Mouse (Mus musculus): ENCODE measurements around the gene Tppp3. TPM values are rescaled to one million over a fixed set of nuclear protein-coding genes. Genes with fewer than 3 reads are reported as not detected.

Tppp3 gene
- total and polyA plus RNA-seq, 3 experiments = 0.25 to 0.39 TPM; not detected in 1

DNA sequence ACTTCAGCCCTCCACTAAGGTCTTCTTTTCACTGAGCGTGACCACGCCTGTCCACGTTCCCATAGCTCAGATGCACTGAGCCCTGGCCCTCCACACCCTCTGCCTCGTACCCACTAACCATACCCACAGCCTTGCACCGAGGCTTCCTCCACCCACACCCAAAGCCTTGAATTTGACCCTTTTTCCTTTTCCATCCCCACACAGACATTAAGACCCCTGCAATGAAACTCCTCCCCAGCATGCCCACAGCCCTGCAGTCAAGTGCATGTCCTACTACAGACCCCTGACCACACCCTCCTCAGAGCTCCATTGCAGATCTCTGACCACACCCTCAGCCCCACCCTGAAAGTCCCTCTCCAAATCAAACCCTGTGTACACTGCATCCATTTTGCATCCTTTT, 1.5 kb downstream of the Tppp3 start:
- Histone ChIP-seq H3K9me3 (replicated peaks; ENCODE audit: low read length) (no peaks in the 10 kb centered on the region), H3K4me3 (replicated peaks in 1 of 3; ENCODE audit: low read depth in 2 of 3, low read length in 2 of 3, poor library complexity in 1 of 3) (no peak overlapping the region), H3K9ac (ENCODE audit: insufficient read depth, low read depth) (no peak overlapping the region), H3K4me2 (ENCODE audit: insufficient read depth, low read depth, poor library complexity, severe bottlenecking) (no peak overlapping the region), H3K27ac (ENCODE audit: insufficient read depth, low read depth) (no peak overlapping the region), H3K27me3 (replicated peaks) (no peaks in the 10 kb centered on the region), H3K4me1 (ENCODE audit: control insufficient read depth in 1 of 2, insufficient read depth in 2 of 2) (no peaks in the 10 kb centered on the region), H3K36me3 (replicated peaks in 1 of 2; ENCODE audit: control insufficient read depth in 1 of 2, insufficient read depth in 1 of 2, low read length in 1 of 2) (peaks cover 0 to 18% of the 10 kb centered on the region in 2 experiments), H3K79me2 (replicated peaks; ENCODE audit: control insufficient read depth, extremely low read depth, insufficient read depth, poor library complexity, severe bottlenecking) (no peaks in the 10 kb centered on the region)
- dilution Hi-C loops (cut with MboI; ENCODE audit: extremely low pct_ligation_motif_present, extremely low pct_unique_long_range_greater_than_20kb, low sequenced_read_pairs) = no loop called here
- no peak for DNase-seq (ENCODE audit: extremely low read depth)
- TF ChIP-seq E2F4 (IDR thresholded peaks at IDR 0.05; ENCODE audit: insufficient replicate concordance, low read depth, low read length) = no peak
- TF ChIP-seq ZMIZ1 (IDR thresholded peaks at IDR 0.05; ENCODE audit: low read depth, low read length) = no peak
- TF ChIP-seq USF2 (conservative IDR thresholded peaks at IDR 0.05; ENCODE audit: low read depth, low read length) = no peak
- TF ChIP-seq MAFK (IDR thresholded peaks at IDR 0.05; ENCODE audit: insufficient replicate concordance, low read length) = no peak
- no peak for TF ChIP-seq IRF4 (IDR thresholded peaks at IDR 0.05; ENCODE audit: low read depth, low read length)
- no peak for TF ChIP-seq MAZ (IDR thresholded peaks at IDR 0.05; ENCODE audit: low read depth, low read length)
- no peak for TF ChIP-seq RCOR1 (conservative IDR thresholded peaks at IDR 0.05; ENCODE audit: low read depth, low read length)
- no peak for TF ChIP-seq CHD1 (IDR thresholded peaks at IDR 0.05; ENCODE audit: low read depth, low read length)
- no peak for TF ChIP-seq RAD21 (IDR thresholded peaks at IDR 0.05; ENCODE audit: low read depth, low read length)
- in situ Hi-C loops (cut with MboI; ENCODE audit: low pct_ligation_motif_present, low pct_unique_long_range_greater_than_20kb, low sequenced_read_pairs) = loop anchor here (5.0 to 10.0 kb wide), 2 partner anchors 33 to 105 kb away; no protein-coding TSS in a partner anchor

DNA sequence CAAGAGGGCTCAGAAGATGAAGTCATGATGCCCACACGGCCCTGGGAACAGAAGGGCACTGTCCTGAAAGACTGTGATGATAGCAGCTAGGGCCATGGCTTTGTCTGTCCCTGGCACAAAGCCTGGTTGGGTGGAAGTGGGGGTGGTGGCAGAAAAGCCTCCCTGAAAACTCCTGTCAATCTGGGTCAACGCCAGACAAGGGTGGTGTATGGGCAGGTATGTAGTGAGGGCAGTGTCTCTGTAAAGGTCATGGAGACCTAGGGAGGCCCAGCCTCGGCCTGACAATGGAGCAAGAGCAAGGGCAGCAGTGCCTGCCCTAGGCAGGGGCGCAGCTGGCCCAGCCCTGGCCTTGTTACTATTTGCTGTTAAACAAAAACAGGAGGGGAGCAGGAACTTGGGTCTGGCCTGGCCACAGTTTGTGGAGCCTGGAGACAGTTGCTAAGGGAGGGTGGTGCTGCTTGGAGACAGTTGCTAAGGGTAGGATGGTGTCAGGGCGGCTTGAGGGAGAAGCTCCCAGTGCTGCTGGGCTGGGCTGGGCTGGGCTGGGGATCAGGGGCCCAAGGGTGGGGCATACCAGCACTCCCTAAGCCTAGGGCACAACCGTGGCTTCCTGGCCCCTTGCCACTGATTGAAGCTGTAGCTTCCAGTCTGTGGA, 2.2 kb downstream of the Tppp3 start:
- Histone ChIP-seq H3K79me2 (replicated peaks; ENCODE audit: control insufficient read depth, extremely low read depth, insufficient read depth, poor library complexity, severe bottlenecking) (no peaks in the 10 kb centered on the region), H3K9ac (ENCODE audit: insufficient read depth, low read depth) (no peak overlapping the region), H3K9me3 (replicated peaks; ENCODE audit: low read length) (no peaks in the 10 kb centered on the region), H3K36me3 (replicated peaks in 1 of 2; ENCODE audit: control insufficient read depth in 1 of 2, insufficient read depth in 1 of 2, low read length in 1 of 2) (peaks cover 0 to 15% of the 10 kb centered on the region in 2 experiments), H3K4me2 (ENCODE audit: insufficient read depth, low read depth, poor library complexity, severe bottlenecking) (no peak overlapping the region), H3K27me3 (replicated peaks) (no peaks in the 10 kb centered on the region), H3K27ac (ENCODE audit: insufficient read depth, low read depth) (no peak overlapping the region), H3K4me3 (replicated peaks in 1 of 3; ENCODE audit: low read depth in 2 of 3, low read length in 2 of 3, poor library complexity in 1 of 3) (no peak overlapping the region), H3K4me1 (ENCODE audit: control insufficient read depth in 1 of 2, insufficient read depth in 2 of 2) (no peaks in the 10 kb centered on the region)
- DNase-seq (ENCODE audit: extremely low read depth) = no peak
- TF ChIP-seq USF2 (conservative IDR thresholded peaks at IDR 0.05; ENCODE audit: low read depth, low read length) = no peak
- TF ChIP-seq NRF1 (IDR thresholded peaks at IDR 0.05; ENCODE audit: low read depth, low read length) = no peak
- no peak for TF ChIP-seq RAD21 (IDR thresholded peaks at IDR 0.05; ENCODE audit: low read depth, low read length)
- no peak for TF ChIP-seq GABPA (IDR thresholded peaks at IDR 0.05; ENCODE audit: insufficient replicate concordance, low read depth, low read length)
- no peak for TF ChIP-seq RCOR1 (conservative IDR thresholded peaks at IDR 0.05; ENCODE audit: low read depth, low read length)
- TF ChIP-seq POLR2A (IDR thresholded peaks at IDR 0.05; ENCODE audit: low read depth, low read length) = no peak
- no peak for TF ChIP-seq KAT2A (IDR thresholded peaks at IDR 0.05; ENCODE audit: insufficient replicate concordance, low read length)
- no peak for TF ChIP-seq ETS1 (conservative IDR thresholded peaks at IDR 0.05; ENCODE audit: low read depth, low read length)
- no peak for TF ChIP-seq MEF2A (IDR thresholded peaks at IDR 0.05; ENCODE audit: borderline replicate concordance, low read depth, low read length)
- TF ChIP-seq CHD2 (IDR thresholded peaks at IDR 0.05; ENCODE audit: low read length) = no peak
- TF ChIP-seq JUN (IDR thresholded peaks at IDR 0.05; ENCODE audit: insufficient read depth, low read depth, low read length) = no peak
- TF ChIP-seq MAFK (IDR thresholded peaks at IDR 0.05; ENCODE audit: insufficient replicate concordance, low read length) = no peak
- TF ChIP-seq CTCF (conservative IDR thresholded peaks at IDR 0.05 in 1 of 2, IDR thresholded peaks at IDR 0.05 in 1 of 2; ENCODE audit: low read depth in 2 of 2, low read length in 2 of 2) = no peak
- no peak for TF ChIP-seq BHLHE40 (IDR thresholded peaks at IDR 0.05; ENCODE audit: low read depth, low read length)
- no peak for TF ChIP-seq ZC3H11A (IDR thresholded peaks at IDR 0.05; ENCODE audit: low read depth, low read length)
- TF ChIP-seq UBTF (IDR thresholded peaks at IDR 0.05; ENCODE audit: low read depth, low read length) = no peak
- no peak for TF ChIP-seq EP300 (IDR thresholded peaks at IDR 0.05; ENCODE audit: low read length)
- TF ChIP-seq NELFE (IDR thresholded peaks at IDR 0.05; ENCODE audit: low read depth, low read length) = no peak
- TF ChIP-seq MAX (IDR thresholded peaks at IDR 0.05; ENCODE audit: low read length) = no peak
- in situ Hi-C loops (cut with MboI; ENCODE audit: low pct_ligation_motif_present, low pct_unique_long_range_greater_than_20kb, low sequenced_read_pairs) (no loop called here), dilution Hi-C loops (cut with MboI; ENCODE audit: extremely low pct_ligation_motif_present, extremely low pct_unique_long_range_greater_than_20kb, low sequenced_read_pairs) (no loop called here)
